Mouse (Mus musculus) forebrain, embryonic 13.5 days (tissue): ENCODE results near the gene Eppin. TPM values are rescaled to one million over a fixed set of nuclear protein-coding genes. Genes with fewer than 3 reads are reported as not detected.
"Not testable (repeated sequence)": the region's sequence is repeated elsewhere in the genome, so short reads cannot be mapped to it uniquely, and the experiment has no call there.

Source experiments
- ATAC-seq: fragments of 200-750 bp; cut with Nextera tagmentation; 2 replicates; pipeline ENCODE4 v1.8.0; 2017
- H3K27ac ChIP-seq: fragments of 300-500 bp; sonication (generic); 2 replicates; pipeline ENCODE4 v1.5.1; 2015; ENCODE audit warnings: inconsistent platforms, mild to moderate bottlenecking, moderate library complexity
- H3K27me3 ChIP-seq: fragments of 300-500 bp; sonication (generic); 2 replicates; pipeline ENCODE4 v1.6.1; 2015; ENCODE audit warnings: mild to moderate bottlenecking, inconsistent platforms
- H3K36me3 ChIP-seq: fragments of 300-500 bp; sonication (generic); 2 replicates; pipeline ENCODE4 v1.6.1; 2015; ENCODE audit warnings: mild to moderate bottlenecking, inconsistent platforms; ENCODE audit not compliant: poor library complexity, severe bottlenecking
- H3K4me1 ChIP-seq: fragments of 300-500 bp; sonication (generic); 2 replicates; pipeline ENCODE4 v1.6.1; 2015; ENCODE audit warnings: inconsistent platforms
- H3K4me2 ChIP-seq: fragments of 300-500 bp; sonication (generic); 2 replicates; pipeline ENCODE4 v1.6.1; 2015; ENCODE audit warnings: inconsistent platforms, mild to moderate bottlenecking, moderate library complexity
- H3K4me3 ChIP-seq: fragments of 300-500 bp; sonication (generic); 2 replicates; pipeline ENCODE4 v1.5.1; 2015; ENCODE audit warnings: mild to moderate bottlenecking, inconsistent platforms
- H3K9ac ChIP-seq: fragments of 300-500 bp; sonication (generic); 2 replicates; pipeline ENCODE4 v1.6.1; 2015; ENCODE audit warnings: mild to moderate bottlenecking, inconsistent platforms
- H3K9me3 ChIP-seq: fragments of 300-500 bp; sonication (generic); replicated peaks from 2 replicates; pipeline ENCODE4 v1.6.1; 2016; ENCODE audit warnings: inconsistent platforms
- WGBS: fragments of 180-500 bp; shearing (Covaris S2); methylation state at CpG from one replicate; pipeline ENCODE4 v1.1.7; 2015; 5-methylcytosine and 5-hydroxymethylcytosine counted together
- polyA plus RNA-seq: library from polyadenylated mRNA; unstranded; fragments of >200 nt; fragmentation: Nextera tagmentation; extraction: Ambion mirVana; gene quantifications from 2 replicates; pipeline ENCODE4 v1.2.1, GENCODE M21; 2015

Eppin gene
- not detected in 2 replicates for polyA plus RNA-seq

DNA sequence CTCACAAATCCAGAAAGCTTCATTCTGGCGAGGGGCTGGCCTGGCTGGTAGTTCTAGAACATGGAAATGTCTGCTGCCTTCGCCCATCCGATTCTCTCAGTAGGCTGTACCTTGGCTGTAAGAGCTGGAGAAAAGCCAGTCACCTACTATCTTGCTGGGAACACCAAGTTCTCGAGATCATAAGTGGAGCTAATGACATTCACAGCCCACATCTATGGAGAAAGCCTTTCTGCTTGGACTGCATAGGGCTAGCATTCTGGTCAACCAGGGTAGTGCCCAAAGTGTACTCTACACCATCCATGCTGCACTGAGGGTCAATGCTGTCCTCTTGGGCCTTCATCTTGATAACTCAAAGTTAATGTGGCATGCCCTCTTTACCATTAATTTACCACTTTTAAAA is at the start of gene Eppin:
TSS of gene Eppin (minus strand) at position 101 of the 400 bp plus-strand sequence.
- Histone ChIP-seq H3K4me1 (no peaks in the 10 kb centered on the region), H3K36me3 (no peaks in the 10 kb centered on the region), H3K9me3 (no peaks in the 10 kb centered on the region), H3K4me2 (no peak within 1 kb of the TSS), H3K4me3 (no peak within 1 kb of the TSS), H3K9ac (no peak within 1 kb of the TSS), H3K27ac (no peak within 1 kb of the TSS), H3K27me3 (no peaks in the 10 kb centered on the region)
- no peak for ATAC-seq
- 77% methylated on average over 4 of the region's 4 CpGs for WGBS

DNA sequence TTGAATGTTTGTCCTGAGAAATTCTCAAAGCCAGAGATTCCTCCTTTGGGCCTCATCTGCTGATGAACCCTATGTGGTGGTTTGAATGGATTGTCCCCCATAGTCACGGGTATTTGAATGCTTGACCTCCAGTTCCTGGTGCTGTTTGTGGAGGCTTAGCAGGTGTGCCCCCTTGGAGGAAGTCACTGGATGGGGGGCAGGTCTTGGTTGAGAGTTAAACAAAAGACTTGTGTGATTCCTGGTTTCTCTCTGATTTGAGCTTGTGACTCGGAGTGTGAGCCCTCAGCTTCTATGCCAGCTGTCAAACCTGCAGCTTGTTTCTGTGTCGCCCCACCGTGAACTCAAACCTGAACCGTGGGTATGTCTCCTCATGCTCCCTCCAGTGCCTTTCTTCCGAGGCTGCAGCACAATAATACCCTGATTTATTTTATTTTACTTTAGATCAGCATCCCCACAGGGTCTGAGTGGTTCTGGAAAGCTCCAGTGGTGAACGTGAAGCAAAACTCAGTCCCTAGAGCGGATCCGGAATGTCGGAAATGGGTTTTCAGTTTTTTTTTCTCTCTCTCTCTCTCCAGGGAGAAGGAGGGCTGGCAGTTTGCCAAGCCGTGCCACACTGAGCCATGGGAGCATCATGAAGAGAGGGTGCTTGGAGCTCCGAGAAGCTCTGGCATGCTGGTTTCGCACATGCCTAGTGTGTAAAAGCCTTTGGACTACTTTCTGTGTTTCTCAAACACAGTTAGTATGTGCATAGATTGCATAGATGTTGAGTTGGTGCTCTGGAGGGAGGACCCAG is 48.7 kb upstream of the Eppin start:
- H3K9me3 ChIP-seq = no peaks in the 10 kb centered on the region
- H3K4me2 ChIP-seq = no peak overlapping the region
- 75% methylated on average over 13 of the region's 13 CpGs for WGBS
- H3K36me3 ChIP-seq = no peaks in the 10 kb centered on the region
- 0 out of 2 replicates have a peak, but pooled peaks cover 5% of the 10 kb centered on the region for H3K4me1 ChIP-seq
- H3K4me3 ChIP-seq = no peak overlapping the region
- H3K27me3 ChIP-seq = no peaks in the 10 kb centered on the region
- H3K27ac ChIP-seq = no peak overlapping the region
- no peak overlapping the region for H3K9ac ChIP-seq
- no peak for ATAC-seq

GRCm38 (mm10) chr2:164641129-164641528 is 47.7 kb upstream of the Eppin start:
- 72% methylated on average over 7 of the region's 7 CpGs for WGBS
- H3K4me1 ChIP-seq = 0 out of 2 replicates have a peak, but pooled peaks cover 5% of the 10 kb centered on the region
- H3K36me3 ChIP-seq = no peaks in the 10 kb centered on the region
- H3K27ac ChIP-seq = no peak overlapping the region
- no peak for ATAC-seq
- H3K4me3 ChIP-seq = no peak overlapping the region
- H3K4me2 ChIP-seq = no peak overlapping the region
- no peaks in the 10 kb centered on the region for H3K9me3 ChIP-seq
- H3K9ac ChIP-seq = no peak overlapping the region
- no peaks in the 10 kb centered on the region for H3K27me3 ChIP-seq

GRCm38 (mm10) chr2:164638696-164639095 is 45.3 kb upstream of the Eppin start, which contains the start of gene Wfdc16:
Gene Wfdc16 (minus strand): TSS chr2:164638796.
- 86% methylated on average over 3 of the region's 3 CpGs for WGBS
- no peak for ATAC-seq
- H3K36me3 ChIP-seq = no peaks in the 10 kb centered on the region
- H3K4me2 ChIP-seq = no peak within 1 kb of the TSS
- 0 out of 2 replicates have a peak, but pooled peaks cover 5% of the 10 kb centered on the region for H3K4me1 ChIP-seq
- no peak within 1 kb of the TSS for H3K27ac ChIP-seq
- no peaks in the 10 kb centered on the region for H3K27me3 ChIP-seq
- no peak within 1 kb of the TSS for H3K4me3 ChIP-seq
- no peaks in the 10 kb centered on the region for H3K9me3 ChIP-seq
- H3K9ac ChIP-seq = no peak within 1 kb of the TSS

DNA sequence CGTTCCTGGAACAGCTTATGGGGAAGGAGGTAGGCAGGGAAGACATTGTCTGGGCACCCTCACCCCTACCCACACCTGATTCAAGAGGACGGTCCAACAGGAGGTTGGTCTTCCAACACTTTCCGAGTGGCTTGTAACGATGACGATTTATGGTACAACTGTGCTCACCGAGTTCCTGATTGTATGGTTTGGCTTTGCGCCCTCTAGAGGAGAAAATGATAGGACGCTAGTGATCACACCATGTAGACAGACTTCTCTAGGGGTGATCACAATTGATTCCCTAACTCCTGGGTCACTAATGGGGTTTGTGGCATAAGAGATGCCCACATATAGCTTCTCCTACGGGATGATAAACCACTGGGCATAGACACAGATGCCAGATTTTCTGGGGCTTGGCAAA is 41.9 kb upstream of the Eppin start:
- no peak for ATAC-seq
- Histone ChIP-seq H3K27ac (no peak overlapping the region), H3K27me3 (no peaks in the 10 kb centered on the region), H3K4me2 (no peak overlapping the region), H3K9me3 (no peaks in the 10 kb centered on the region), H3K4me1 (no peaks in the 10 kb centered on the region), H3K9ac (no peak overlapping the region), H3K36me3 (no peaks in the 10 kb centered on the region), H3K4me3 (no peak overlapping the region)
- WGBS = 77% methylated on average over 9 of the region's 9 CpGs

DNA sequence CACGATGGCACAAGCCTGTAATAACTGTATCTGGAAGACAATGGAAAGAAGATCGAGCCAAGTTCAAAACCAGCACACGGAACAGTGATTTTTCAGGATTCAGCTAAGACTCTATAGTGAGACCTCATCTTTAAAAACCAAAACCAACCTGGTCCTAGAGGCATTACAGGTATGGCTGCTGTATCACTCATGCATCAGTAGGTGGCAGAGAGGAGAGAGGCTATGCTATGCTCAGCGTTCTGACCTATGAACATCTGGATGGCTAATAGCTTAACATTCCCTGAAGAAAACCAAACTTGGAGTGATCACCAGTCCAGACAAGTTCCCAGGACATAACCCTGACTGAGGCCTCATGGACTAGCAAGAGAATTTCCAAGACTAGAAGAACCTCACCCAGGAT is 28.4 kb upstream of the Eppin start:
- no peaks in the 10 kb centered on the region for H3K27me3 ChIP-seq
- no peak for ATAC-seq
- WGBS = 86% methylated on average over 4 of the region's 4 CpGs
- no peaks in the 10 kb centered on the region for H3K36me3 ChIP-seq
- no peaks in the 10 kb centered on the region for H3K9me3 ChIP-seq
- no peak overlapping the region for H3K4me2 ChIP-seq
- no peak overlapping the region for H3K27ac ChIP-seq
- no peak overlapping the region for H3K9ac ChIP-seq
- no peaks in the 10 kb centered on the region for H3K4me1 ChIP-seq
- no peak overlapping the region for H3K4me3 ChIP-seq

DNA sequence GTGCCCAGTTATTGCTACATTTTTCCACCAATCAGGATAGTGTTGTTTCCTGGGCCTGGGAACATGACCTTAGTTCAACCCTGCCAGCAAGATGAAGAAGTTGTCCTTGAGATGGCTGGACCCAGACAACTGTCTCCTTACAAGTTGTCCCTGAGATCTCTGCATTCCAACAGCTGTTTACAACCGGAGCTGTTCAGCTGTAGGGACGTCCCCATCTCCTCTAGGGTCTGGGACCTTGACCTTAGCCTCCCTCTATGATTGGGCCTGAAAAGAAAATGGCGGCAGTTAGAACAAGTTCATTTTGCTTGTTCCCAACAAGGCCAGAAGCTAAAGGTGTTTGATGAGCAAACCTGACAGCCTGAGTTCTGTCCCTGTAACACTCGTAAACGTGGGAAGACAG is 25.7 kb upstream of the Eppin start:
- Histone ChIP-seq H3K27ac (no peak overlapping the region), H3K9me3 (no peaks in the 10 kb centered on the region), H3K4me1 (no peaks in the 10 kb centered on the region), H3K4me2 (no peak overlapping the region), H3K4me3 (no peak overlapping the region), H3K27me3 (no peaks in the 10 kb centered on the region), H3K36me3 (no peaks in the 10 kb centered on the region), H3K9ac (no peak overlapping the region)
- WGBS = 84% methylated on average over 5 of the region's 5 CpGs
- ATAC-seq = no peak

DNA sequence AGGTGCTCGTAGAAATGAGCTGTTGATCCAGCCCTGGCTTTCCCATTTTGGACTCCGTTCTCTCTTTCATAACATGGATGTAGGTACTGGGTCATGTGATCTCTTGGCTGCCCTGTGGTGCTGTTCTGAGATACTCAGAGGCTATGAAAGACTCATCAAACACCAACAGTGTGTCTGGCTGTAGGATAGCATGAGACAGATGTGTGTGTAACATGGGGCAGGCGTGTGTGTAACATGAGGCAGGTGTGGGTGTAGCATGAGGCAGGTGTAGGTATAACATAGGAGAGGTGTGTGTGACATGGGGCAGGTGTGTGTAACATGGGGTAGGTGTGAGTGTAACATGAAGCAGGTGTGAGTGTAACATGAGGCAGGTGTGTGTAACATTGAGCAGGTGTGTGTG is 22.0 kb upstream of the Eppin start:
- Histone ChIP-seq H3K9me3 (no peaks in the 10 kb centered on the region), H3K4me2 (no peak overlapping the region), H3K4me3 (no peak overlapping the region), H3K9ac (no peak overlapping the region), H3K4me1 (no peaks in the 10 kb centered on the region), H3K36me3 (no peaks in the 10 kb centered on the region), H3K27ac (no peak overlapping the region), H3K27me3 (no peaks in the 10 kb centered on the region)
- no peak for ATAC-seq
- WGBS = 97% methylated on average over 3 of the region's 3 CpGs

- not testable (repeated sequence) for H3K27ac ChIP-seq, ATAC-seq, H3K27me3 ChIP-seq, H3K36me3 ChIP-seq, H3K4me3 ChIP-seq, H3K4me2 ChIP-seq, H3K9ac ChIP-seq, H3K9me3 ChIP-seq, H3K4me1 ChIP-seq
- 60% methylated on average over 8 of the region's 8 CpGs for WGBS
Measured at GRCm38 (mm10) chr2:164613471-164613870, 20.1 kb upstream of the Eppin start, which contains the start of the genes Wfdc6b and Wfdc8. Gene Wfdc6b (plus strand): TSS chr2:164613522. Gene Wfdc8 (minus strand): TSS chr2:164613626.

DNA sequence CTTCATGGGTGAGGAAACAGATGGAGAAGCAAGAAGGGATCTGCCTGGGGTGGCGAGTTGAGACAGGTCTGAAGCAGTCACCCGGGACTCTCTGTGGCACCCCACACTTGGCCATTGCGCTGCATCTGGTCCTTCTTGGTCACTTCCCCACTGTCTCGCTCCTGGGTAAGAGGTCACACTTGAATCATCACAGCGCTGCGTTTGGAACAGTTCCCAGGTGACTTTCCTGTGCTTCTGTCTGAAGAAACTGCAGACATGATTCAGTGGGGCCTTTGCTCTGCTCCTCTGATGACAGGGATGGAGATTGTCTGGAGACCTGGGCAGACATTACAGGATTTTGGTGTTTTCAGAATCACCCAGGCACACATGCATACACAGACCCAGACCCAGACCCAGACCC is 15.4 kb upstream of the Eppin start:
- Histone ChIP-seq H3K36me3 (no peaks in the 10 kb centered on the region), H3K9me3 (peaks cover under 1% of the 10 kb centered on the region; the same call in 1 of the 2 replicates), H3K4me1 (no peaks in the 10 kb centered on the region), H3K4me2 (no peak overlapping the region), H3K9ac (no peak overlapping the region), H3K4me3 (no peak overlapping the region), H3K27ac (no peak overlapping the region), H3K27me3 (no peaks in the 10 kb centered on the region)
- 87% methylated on average over 6 of the region's 6 CpGs for WGBS
- no peak for ATAC-seq

GRCm38 (mm10) chr2:164604411-164604810 is 11.0 kb upstream of the Eppin start:
- no peak for ATAC-seq
- WGBS = 92% methylated on average over 8 of the region's 8 CpGs
- no peaks in the 10 kb centered on the region for H3K4me1 ChIP-seq
- no peaks in the 10 kb centered on the region for H3K27me3 ChIP-seq
- no peak overlapping the region for H3K4me2 ChIP-seq
- peaks cover 9% of the 10 kb centered on the region for H3K9me3 ChIP-seq
- H3K9ac ChIP-seq = no peak overlapping the region
- H3K36me3 ChIP-seq = no peaks in the 10 kb centered on the region
- no peak overlapping the region for H3K27ac ChIP-seq
- no peak overlapping the region for H3K4me3 ChIP-seq

DNA sequence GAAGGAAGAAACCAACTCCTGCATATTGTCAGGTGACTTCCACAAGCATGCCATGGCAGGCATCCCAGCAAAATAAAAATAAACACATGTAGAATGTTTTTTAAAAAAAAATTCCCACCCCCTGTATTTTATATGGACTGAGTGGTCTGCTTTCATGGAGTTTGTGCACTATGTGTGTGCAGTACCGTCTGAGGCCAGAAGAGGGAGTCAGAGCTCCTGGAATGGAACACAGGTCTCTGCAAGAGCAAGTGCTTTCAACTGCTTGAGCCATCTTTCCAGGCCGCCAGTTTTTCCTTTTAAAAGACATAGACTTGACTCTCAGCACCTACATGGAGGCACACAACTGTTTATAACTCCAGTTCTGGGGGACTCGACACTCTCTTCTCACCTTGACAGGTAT is 10.1 kb upstream of the Eppin start:
- no peaks in the 10 kb centered on the region for H3K36me3 ChIP-seq

DNA sequence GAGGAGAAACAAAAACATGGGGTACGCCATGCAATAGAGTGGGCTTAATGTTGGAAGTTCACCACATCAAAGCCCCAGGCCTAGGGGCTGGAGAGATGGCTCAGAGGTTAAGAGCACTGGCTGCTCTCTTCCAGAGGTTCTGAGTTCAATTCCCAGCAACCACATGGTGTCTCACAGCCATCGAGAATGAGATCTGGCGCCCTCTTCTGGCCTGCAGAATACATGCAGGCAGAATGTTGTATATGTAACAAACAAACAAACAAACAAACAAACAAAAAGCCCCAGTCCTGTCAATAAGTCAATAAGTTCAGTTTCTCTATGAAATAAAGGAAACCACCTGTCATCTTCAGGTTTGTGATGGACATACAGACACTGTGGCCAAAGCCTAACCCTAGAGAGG is 6.8 kb upstream of the Eppin start:
- no peak overlapping the region for H3K9ac ChIP-seq
- WGBS = 73% methylated on average over 3 of the region's 3 CpGs
- H3K4me2 ChIP-seq = no peak overlapping the region
- H3K27me3 ChIP-seq = no peaks in the 10 kb centered on the region
- H3K27ac ChIP-seq = no peak overlapping the region
- H3K4me1 ChIP-seq = no peaks in the 10 kb centered on the region
- no peak overlapping the region for H3K4me3 ChIP-seq
- no peak for ATAC-seq
- no peaks in the 10 kb centered on the region for H3K36me3 ChIP-seq
- peaks cover 9% of the 10 kb centered on the region for H3K9me3 ChIP-seq

More for the DNA sequence above, 10.1 kb upstream of the Eppin start:
- no peak overlapping the region for H3K4me2 ChIP-seq
- ATAC-seq = no peak
- no peaks in the 10 kb centered on the region for H3K4me1 ChIP-seq
- H3K27ac ChIP-seq = no peak overlapping the region
- H3K9ac ChIP-seq = no peak overlapping the region
- H3K27me3 ChIP-seq = no peaks in the 10 kb centered on the region
- H3K9me3 ChIP-seq = peaks cover 9% of the 10 kb centered on the region
- H3K4me3 ChIP-seq = no peak overlapping the region
- WGBS = 91% methylated on average over 3 of the region's 3 CpGs
